Mouse (Mus musculus) ES-E14 (cell line): ENCODE measurements at regions not wholly inside any gene's neighbourhood (a gene's known extent, or its start where the extent isn't known, plus 50 kb on each side); places are given as distances from the start of the nearest gene placed in this dataset.

ENCODE experiments used
- HCFC1 ChIP-seq: IDR thresholded peaks from 2 replicates; pipeline ENCODE4 v1.6.1; 2012; ENCODE audit warnings: low read length, inconsistent platforms, borderline replicate concordance; ENCODE audit not compliant: insufficient read depth
- ZC3H11A ChIP-seq: IDR thresholded peaks from 2 replicates; pipeline ENCODE4 v1.6.1; 2012; ENCODE audit warnings: low read depth, mild to moderate bottlenecking, inconsistent platforms, low read length, borderline replicate concordance

- TF ChIP-seq HCFC1 (no peak), ZC3H11A (no peak)
Measured at GRCm38 (mm10) chr10:102667359-102667758, 155.3 kb downstream of the Rassf9 start.
